Mouse (Mus musculus): Measurements from ENCODE around the gene Hist1h2ad. TPM values are rescaled to one million over a fixed set of nuclear protein-coding genes. Genes with fewer than 3 reads are reported as not detected.
"Not testable (repeated sequence)": the region's sequence is repeated elsewhere in the genome, so short reads cannot be mapped to it uniquely, and the experiment has no call there.

Gene Hist1h2ad
- polyA plus RNA-seq, 1 experiment from 2014 or later, result 2.1 TPM

- no peak overlapping the region for H3K27ac ChIP-seq (replicated peaks; ENCODE audit: low read depth, low read length)
- WGBS, result 86% methylated on average over 3 of the region's 3 CpGs
- H3K4me2 ChIP-seq (ENCODE audit: low read depth, low read length), result peak overlapping the region; percentile 17
- no peaks in the 10 kb centered on the region for H3K27me3 ChIP-seq (ENCODE audit: control insufficient read depth, insufficient read depth, low read length)
- H3K9ac ChIP-seq (replicated peaks; ENCODE audit: low read length), result peak overlapping the region; percentile 7; the same call in 1 of the 2 replicates
- H3K9me3 ChIP-seq (replicated peaks; ENCODE audit: control insufficient read depth, low read length), result no peaks in the 10 kb centered on the region
- DNase-seq (ENCODE audit: low spot score) (no peak), ATAC-seq (replicated peaks; ENCODE audit: insufficient number of reproducible peaks, low FRiP score, low TSS enrichment, low read depth) (no peak)
- H3K4me3 ChIP-seq (ENCODE audit: low read depth, low read length), result peak overlapping the region; percentile 56
- no peaks in the 10 kb centered on the region for H3K36me3 ChIP-seq (replicated peaks; ENCODE audit: control insufficient read depth, insufficient read depth, low read depth, low read length)
- H3K4me1 ChIP-seq (ENCODE audit: control insufficient read depth, insufficient read depth, low read length), result no peaks in the 10 kb centered on the region
Observed at GRCm38 (mm10) chr13:23537006-23537710, 37.0 kb upstream of the Hist1h2ad start.

GRCm38 (mm10) chr13:23538249-23538648 lies 35.9 kb upstream of the Hist1h2ad start:
- Histone ChIP-seq H3K4me2 (ENCODE audit: low read depth, low read length) (no peak overlapping the region), H3K27ac (replicated peaks; ENCODE audit: low read depth, low read length) (no peak overlapping the region), H3K4me1 (ENCODE audit: control insufficient read depth, insufficient read depth, low read length) (no peaks in the 10 kb centered on the region), H3K27me3 (ENCODE audit: control insufficient read depth, insufficient read depth, low read length) (no peaks in the 10 kb centered on the region), H3K9ac (replicated peaks; ENCODE audit: low read length) (no peak overlapping the region), H3K9me3 (replicated peaks; ENCODE audit: control insufficient read depth, low read length) (no peaks in the 10 kb centered on the region), H3K36me3 (replicated peaks; ENCODE audit: control insufficient read depth, insufficient read depth, low read depth, low read length) (no peaks in the 10 kb centered on the region), H3K4me3 (ENCODE audit: low read depth, low read length) (no peak overlapping the region)
- ATAC-seq (replicated peaks; ENCODE audit: insufficient number of reproducible peaks, low FRiP score, low TSS enrichment, low read depth), result no peak
- WGBS, result 73% methylated on average over 5 of the region's 5 CpGs
- no peak for DNase-seq (ENCODE audit: low spot score)

DNA sequence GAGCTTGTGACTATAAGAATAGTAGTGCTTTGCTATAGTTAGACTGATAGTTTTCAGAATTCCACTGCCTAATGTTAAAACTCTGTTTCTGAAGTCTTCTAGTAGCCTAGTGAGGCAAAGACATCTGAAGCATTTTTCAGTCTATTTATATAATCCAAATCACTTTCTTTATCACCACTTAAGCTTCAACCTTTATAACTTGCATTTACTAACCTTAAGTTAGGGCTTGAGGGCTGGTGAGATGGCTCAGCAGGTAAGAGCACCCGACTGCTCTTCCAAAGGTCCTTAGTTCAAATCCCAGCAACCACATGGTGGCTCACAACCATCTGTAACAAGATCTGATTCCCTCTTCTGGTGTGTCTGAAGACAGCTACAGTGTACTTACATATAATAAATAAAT lies 34.4 kb upstream of the Hist1h2ad start:
- not testable (repeated sequence) for H3K36me3 ChIP-seq (replicated peaks; ENCODE audit: control insufficient read depth, insufficient read depth, low read depth, low read length); ATAC-seq (replicated peaks; ENCODE audit: insufficient number of reproducible peaks, low FRiP score, low TSS enrichment, low read depth); H3K4me2 ChIP-seq (ENCODE audit: low read depth, low read length); H3K4me3 ChIP-seq (ENCODE audit: low read depth, low read length); H3K9ac ChIP-seq (replicated peaks; ENCODE audit: low read length); H3K27ac ChIP-seq (replicated peaks; ENCODE audit: low read depth, low read length); H3K4me1 ChIP-seq (ENCODE audit: control insufficient read depth, insufficient read depth, low read length); H3K9me3 ChIP-seq (replicated peaks; ENCODE audit: control insufficient read depth, low read length); H3K27me3 ChIP-seq (ENCODE audit: control insufficient read depth, insufficient read depth, low read length); DNase-seq (ENCODE audit: low spot score)
- WGBS, result 75% methylated on average over 1 of the region's 1 CpGs

DNA sequence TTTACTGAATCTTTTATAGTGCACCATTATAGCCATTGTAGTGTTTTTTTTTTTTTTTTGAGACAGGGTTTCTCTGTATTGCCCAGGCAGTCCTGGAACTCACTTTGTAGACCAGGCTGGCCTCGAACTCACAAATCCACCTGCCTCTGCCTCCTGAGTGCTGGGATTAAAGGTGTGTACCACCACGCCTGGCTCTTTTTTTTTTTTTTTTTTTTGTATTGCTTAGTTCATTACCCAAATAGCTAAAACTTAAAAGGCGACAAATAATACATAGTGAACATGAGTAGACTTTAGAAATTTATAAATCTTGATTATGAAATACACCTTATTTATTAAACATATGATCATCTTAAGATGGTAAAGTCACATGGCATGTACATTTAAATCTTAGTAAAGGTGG lies 32.7 kb upstream of the Hist1h2ad start:
- Histone ChIP-seq H3K4me3 (ENCODE audit: low read depth, low read length) (no peak overlapping the region), H3K4me2 (ENCODE audit: low read depth, low read length) (no peak overlapping the region), H3K9ac (replicated peaks; ENCODE audit: low read length) (no peak overlapping the region)

DNA sequence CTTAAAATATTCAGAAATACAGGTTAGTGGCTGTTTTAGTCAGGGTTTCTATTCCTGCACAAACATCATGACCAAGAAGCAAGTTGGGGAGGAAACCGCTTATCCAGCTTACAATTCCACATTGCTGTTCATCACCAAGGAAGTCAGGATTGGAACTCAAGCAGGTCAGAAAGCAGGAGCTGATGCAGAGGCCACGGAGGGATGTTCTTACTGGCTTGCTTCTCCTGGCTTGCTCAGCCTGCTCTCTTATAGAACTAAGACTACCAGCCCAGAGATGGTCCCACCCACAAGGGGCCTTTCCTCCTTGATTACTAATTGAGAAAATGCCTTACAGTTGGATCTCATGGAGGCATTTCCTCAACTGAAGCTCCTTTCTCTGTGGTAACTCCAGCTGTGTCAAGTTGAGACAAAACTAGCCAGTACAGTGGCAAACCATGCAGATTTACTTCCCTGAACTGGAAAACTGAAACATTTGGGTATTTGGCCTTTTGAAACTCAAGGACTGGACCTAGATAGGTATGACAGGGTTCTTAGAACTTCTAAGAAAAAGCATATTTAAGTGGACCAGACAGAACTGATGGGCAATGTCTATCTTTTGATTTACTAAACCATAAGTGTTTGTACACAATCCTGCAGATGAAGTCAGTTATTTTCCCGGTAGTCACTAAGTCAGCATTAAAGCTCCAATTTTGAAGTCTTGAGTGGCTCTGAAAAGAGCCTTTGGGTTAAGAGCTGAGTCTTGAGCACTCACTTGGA lies 31.8 kb upstream of the Hist1h2ad start:
- Histone ChIP-seq H3K27ac (replicated peaks; ENCODE audit: low read depth, low read length) (peak overlapping the region; percentile 83), H3K4me2 (ENCODE audit: low read depth, low read length) (peak overlapping the region; percentile 59), H3K9ac (replicated peaks; ENCODE audit: low read length) (peak overlapping the region; percentile 65), H3K4me3 (ENCODE audit: low read depth, low read length) (peak overlapping the region; percentile 45)
- 7% methylated on average over 3 of the region's 3 CpGs for WGBS
- not testable (repeated sequence) for H3K4me1 ChIP-seq (ENCODE audit: control insufficient read depth, insufficient read depth, low read length); H3K36me3 ChIP-seq (replicated peaks; ENCODE audit: control insufficient read depth, insufficient read depth, low read depth, low read length); ATAC-seq (replicated peaks; ENCODE audit: insufficient number of reproducible peaks, low FRiP score, low TSS enrichment, low read depth); H3K27me3 ChIP-seq (ENCODE audit: control insufficient read depth, insufficient read depth, low read length); H3K9me3 ChIP-seq (replicated peaks; ENCODE audit: control insufficient read depth, low read length)
- DNase-seq (ENCODE audit: low spot score), result peak; percentile 42

More for the DNA sequence above, 32.7 kb upstream of the Hist1h2ad start:
- H3K27ac ChIP-seq (replicated peaks; ENCODE audit: low read depth, low read length), result no peak overlapping the region
- no peaks in the 10 kb centered on the region for H3K27me3 ChIP-seq (ENCODE audit: control insufficient read depth, insufficient read depth, low read length)
- no peaks in the 10 kb centered on the region for H3K4me1 ChIP-seq (ENCODE audit: control insufficient read depth, insufficient read depth, low read length)
- no peak for DNase-seq (ENCODE audit: low spot score)
- no peak for ATAC-seq (replicated peaks; ENCODE audit: insufficient number of reproducible peaks, low FRiP score, low TSS enrichment, low read depth)
- WGBS, result 84% methylated on average over 3 of the region's 3 CpGs
- no peaks in the 10 kb centered on the region for H3K36me3 ChIP-seq (replicated peaks; ENCODE audit: control insufficient read depth, insufficient read depth, low read depth, low read length)
- H3K9me3 ChIP-seq (replicated peaks; ENCODE audit: control insufficient read depth, low read length), result no peaks in the 10 kb centered on the region

DNA sequence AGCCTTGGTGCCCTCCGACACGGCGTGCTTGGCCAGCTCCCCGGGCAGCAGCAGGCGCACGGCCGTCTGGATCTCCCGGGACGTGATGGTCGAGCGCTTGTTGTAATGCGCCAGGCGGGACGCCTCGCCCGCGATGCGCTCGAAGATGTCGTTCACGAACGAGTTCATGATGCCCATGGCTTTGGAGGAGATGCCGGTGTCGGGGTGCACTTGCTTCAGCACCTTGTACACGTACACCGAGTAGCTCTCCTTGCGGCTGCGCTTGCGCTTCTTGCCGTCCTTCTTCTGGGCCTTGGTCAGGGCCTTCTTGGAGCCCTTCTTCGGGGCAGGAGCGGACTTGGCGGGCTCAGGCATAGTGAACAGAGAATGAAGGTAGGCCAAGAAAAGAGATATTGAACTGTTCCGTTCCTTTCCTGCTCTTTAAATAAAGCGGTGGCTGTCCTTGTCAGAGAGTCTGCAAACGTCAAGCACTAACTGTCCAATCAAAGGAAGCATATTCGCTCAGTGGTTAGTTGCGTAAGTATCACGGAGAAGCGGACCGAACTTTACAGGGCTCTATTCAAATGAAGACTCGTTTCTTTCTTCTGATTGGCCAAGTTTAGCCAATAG lies 31.1 kb upstream of the Hist1h2ad start, which contains the start of gene Hist1h2bh:
Gene Hist1h2bh, minus strand, starts transcription at position 394 of the 609 bp plus-strand sequence.
- DNase-seq (ENCODE audit: low spot score), result peak; percentile 94
- H3K36me3 ChIP-seq (replicated peaks; ENCODE audit: control insufficient read depth, insufficient read depth, low read depth, low read length); H3K4me1 ChIP-seq (ENCODE audit: control insufficient read depth, insufficient read depth, low read length); H3K27me3 ChIP-seq (ENCODE audit: control insufficient read depth, insufficient read depth, low read length); H3K9me3 ChIP-seq (replicated peaks; ENCODE audit: control insufficient read depth, low read length): not testable (repeated sequence)
- H3K4me2 ChIP-seq (ENCODE audit: low read depth, low read length), result peak within 1 kb of the TSS; percentile 70
- H3K9ac ChIP-seq (replicated peaks; ENCODE audit: low read length), result peak within 1 kb of the TSS; percentile 65
- H3K4me3 ChIP-seq (ENCODE audit: low read depth, low read length), result peak within 1 kb of the TSS; percentile 45
- peak within 1 kb of the TSS; percentile 83 for H3K27ac ChIP-seq (replicated peaks; ENCODE audit: low read depth, low read length)
- ATAC-seq (replicated peaks; ENCODE audit: insufficient number of reproducible peaks, low FRiP score, low TSS enrichment, low read depth), result peak; percentile 95
- WGBS, result 1% methylated on average over 30 of the region's 42 CpGs

GRCm38 (mm10) chr13:23543965-23544786 lies 30.0 kb upstream of the Hist1h2ad start, which contains the start of gene Hist1h3f:
Hist1h3f (plus strand) TSS chr13:23544052.
- Histone ChIP-seq H3K27me3 (ENCODE audit: control insufficient read depth, insufficient read depth, low read length) (no peaks in the 10 kb centered on the region), H3K4me3 (ENCODE audit: low read depth, low read length) (peak within 1 kb of the TSS; percentile 45), H3K36me3 (replicated peaks; ENCODE audit: control insufficient read depth, insufficient read depth, low read depth, low read length) (no peaks in the 10 kb centered on the region), H3K4me2 (ENCODE audit: low read depth, low read length) (peak within 1 kb of the TSS; percentile 70), H3K4me1 (ENCODE audit: control insufficient read depth, insufficient read depth, low read length) (no peaks in the 10 kb centered on the region), H3K9me3 (replicated peaks; ENCODE audit: control insufficient read depth, low read length) (no peaks in the 10 kb centered on the region), H3K9ac (replicated peaks; ENCODE audit: low read length) (peak within 1 kb of the TSS; percentile 65), H3K27ac (replicated peaks; ENCODE audit: low read depth, low read length) (peak within 1 kb of the TSS; percentile 83)
- DNase-seq (ENCODE audit: low spot score), result peak; percentile 97
- under 1% methylated on average over 21 of the region's 45 CpGs for WGBS
- peak; percentile 86 for ATAC-seq (replicated peaks; ENCODE audit: insufficient number of reproducible peaks, low FRiP score, low TSS enrichment, low read depth)

Data from embryonic facial prominence, embryonic 11.5 days (tissue).